Mouse (Mus musculus): Measurements from ENCODE around the gene Mpdu1. TPM values are rescaled to one million over a fixed set of nuclear protein-coding genes. Genes with fewer than 3 reads are reported as not detected.
"Not testable (repeated sequence)": the region's sequence is repeated elsewhere in the genome, so short reads cannot be mapped to it uniquely, and the experiment has no call there.

Gene Mpdu1
- polyA plus RNA-seq, 1 experiment from 2014 or later: 58.9 TPM

DNA sequence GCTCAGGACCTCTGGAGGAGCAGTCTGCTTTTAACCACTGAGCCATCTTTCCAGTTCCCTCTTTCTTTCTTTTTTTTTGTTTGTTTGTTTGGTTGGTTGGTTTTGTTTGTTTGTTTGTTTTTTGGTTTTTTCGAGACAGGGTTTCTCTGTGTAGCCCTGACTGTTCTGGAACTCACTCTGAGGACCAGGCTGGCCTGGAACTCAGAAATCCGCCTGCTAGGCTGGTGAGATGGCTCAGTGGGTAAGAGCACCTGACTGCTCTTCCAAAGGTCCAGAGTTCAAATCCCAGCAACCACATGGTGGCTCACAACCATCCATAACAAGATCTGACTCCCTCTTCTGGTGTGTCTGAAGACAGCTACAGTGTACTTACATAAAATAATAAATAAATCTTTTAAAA, 38.1 kb downstream of the Mpdu1 start:
- not testable (repeated sequence) for ATAC-seq (ENCODE audit: insufficient number of reproducible peaks, low FRiP score, low TSS enrichment, low read depth); H3K27ac ChIP-seq; H3K27me3 ChIP-seq; H3K36me3 ChIP-seq; H3K4me1 ChIP-seq; H3K4me3 ChIP-seq; H3K9ac ChIP-seq; H3K9me3 ChIP-seq; H3K4me2 ChIP-seq
- 90% methylated on average over 2 of the region's 2 CpGs for WGBS

DNA sequence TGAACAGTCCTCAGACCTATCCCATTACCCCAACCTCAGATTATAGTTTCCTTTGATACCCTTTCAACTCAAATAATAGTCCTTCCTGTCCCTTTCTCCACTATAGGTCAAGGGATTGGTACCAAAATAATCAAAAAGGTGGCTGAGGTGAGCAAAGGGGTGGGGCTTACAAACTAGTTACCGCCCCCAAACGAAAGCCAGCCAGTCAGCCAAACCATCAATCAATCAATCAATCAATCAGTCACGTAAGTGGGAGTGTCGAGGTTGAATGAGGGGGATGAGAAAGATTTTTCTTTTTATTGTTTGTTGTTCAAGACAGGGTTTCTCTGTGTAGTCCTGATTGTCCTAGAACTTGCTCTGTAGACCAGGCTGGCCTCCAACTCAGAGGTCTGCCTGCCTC, 39.4 kb downstream of the Mpdu1 start:
- H3K27me3 ChIP-seq: no peaks in the 10 kb centered on the region
- WGBS: 62% methylated on average over 4 of the region's 4 CpGs
- no peaks in the 10 kb centered on the region for H3K36me3 ChIP-seq
- peak overlapping the region; percentile 43; the same call in 1 of the 2 replicates for H3K9ac ChIP-seq
- peak overlapping the region; percentile 74; the same call in 1 of the 2 replicates for H3K4me2 ChIP-seq
- no peak for ATAC-seq (ENCODE audit: insufficient number of reproducible peaks, low FRiP score, low TSS enrichment, low read depth)
- no peaks in the 10 kb centered on the region for H3K9me3 ChIP-seq
- H3K4me1 ChIP-seq: peaks cover 8% of the 10 kb centered on the region
- peak overlapping the region; percentile 49 for H3K4me3 ChIP-seq
- no peak overlapping the region for H3K27ac ChIP-seq

DNA sequence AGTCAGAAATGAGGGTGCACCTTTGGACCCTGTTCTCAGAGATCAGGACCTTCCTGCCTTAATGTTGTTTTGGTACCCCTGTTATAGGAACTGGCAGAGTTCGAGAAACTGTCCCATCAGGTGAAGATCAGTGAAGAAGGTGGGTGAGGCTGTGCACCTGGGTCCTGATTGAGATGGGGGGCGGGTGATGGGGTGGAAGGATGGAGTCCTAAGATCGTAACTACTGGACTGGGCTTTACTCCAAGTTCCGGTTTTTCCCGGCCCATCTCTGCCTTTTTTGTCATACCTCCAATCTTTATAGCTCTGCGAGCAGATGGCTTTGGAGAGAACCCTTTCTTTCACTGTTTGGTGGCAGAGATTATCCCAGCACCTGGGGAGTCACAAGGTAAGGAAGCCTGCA, 40.0 kb downstream of the Mpdu1 start:
- Histone ChIP-seq H3K4me1 (peaks cover 8% of the 10 kb centered on the region), H3K36me3 (no peaks in the 10 kb centered on the region)

DNA sequence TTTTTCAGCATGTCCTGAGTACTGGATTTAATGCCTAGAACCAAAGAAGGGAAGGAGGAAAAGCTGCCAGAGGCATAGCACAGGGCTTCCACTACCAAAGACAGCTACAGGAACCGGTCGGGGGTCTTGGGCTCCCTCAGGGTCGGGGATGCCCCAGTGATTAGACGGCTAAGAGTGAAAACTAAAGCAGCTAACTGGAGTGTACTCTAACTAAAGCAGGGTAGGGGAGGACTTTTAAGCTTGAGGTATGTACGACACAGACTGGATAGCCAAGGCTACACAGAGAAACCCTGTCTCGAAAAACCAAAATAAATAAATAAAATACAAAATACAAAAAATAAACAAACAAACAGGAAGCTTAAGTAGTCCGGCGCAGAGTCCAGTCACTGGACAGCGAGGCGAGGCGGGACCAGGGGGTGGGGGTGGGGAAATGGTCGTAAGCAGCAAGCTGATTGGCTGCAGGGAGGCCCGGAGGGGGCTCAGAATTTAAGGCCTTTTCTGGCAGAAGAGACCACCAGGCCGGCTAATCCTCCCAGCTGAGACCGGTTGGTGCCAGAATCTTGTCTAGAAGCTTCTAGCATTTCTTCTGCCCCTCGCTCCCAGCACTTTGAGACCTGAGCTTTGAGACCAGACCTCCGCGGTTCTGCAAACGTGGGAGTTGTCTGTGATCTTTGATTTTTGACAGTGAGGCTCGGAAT, 40.7 kb downstream of the Mpdu1 start, which contains the start of gene Sat2:
TSS of gene Sat2 (plus strand) at position 454 of the 698 bp plus-strand sequence.
- peak; percentile 64 for ATAC-seq (ENCODE audit: insufficient number of reproducible peaks, low FRiP score, low TSS enrichment, low read depth)
- H3K36me3 ChIP-seq: no peaks in the 10 kb centered on the region
- WGBS: 2% methylated on average over 20 of the region's 20 CpGs
- peak within 1 kb of the TSS; percentile 49 for H3K4me3 ChIP-seq
- H3K4me1 ChIP-seq: peaks cover 8% of the 10 kb centered on the region
- H3K27me3 ChIP-seq: 0 out of 2 replicates have a peak, but pooled peaks cover 5% of the 10 kb centered on the region
- peak within 1 kb of the TSS; percentile 74 for H3K4me2 ChIP-seq
- H3K9ac ChIP-seq: peak within 1 kb of the TSS; percentile 43
- H3K9me3 ChIP-seq: no peaks in the 10 kb centered on the region
- H3K27ac ChIP-seq: peak within 1 kb of the TSS; percentile 55

More for the DNA sequence above, 40.0 kb downstream of the Mpdu1 start:
- 17% methylated on average over 6 of the region's 6 CpGs for WGBS
- Histone ChIP-seq H3K27ac (peak overlapping the region; percentile 55; the same call in 1 of the 2 replicates), H3K4me3 (peak overlapping the region; percentile 49), H3K27me3 (no peaks in the 10 kb centered on the region), H3K9me3 (no peaks in the 10 kb centered on the region), H3K9ac (peak overlapping the region; percentile 43), H3K4me2 (peak overlapping the region; percentile 74)
- no peak for ATAC-seq (ENCODE audit: insufficient number of reproducible peaks, low FRiP score, low TSS enrichment, low read depth)

DNA sequence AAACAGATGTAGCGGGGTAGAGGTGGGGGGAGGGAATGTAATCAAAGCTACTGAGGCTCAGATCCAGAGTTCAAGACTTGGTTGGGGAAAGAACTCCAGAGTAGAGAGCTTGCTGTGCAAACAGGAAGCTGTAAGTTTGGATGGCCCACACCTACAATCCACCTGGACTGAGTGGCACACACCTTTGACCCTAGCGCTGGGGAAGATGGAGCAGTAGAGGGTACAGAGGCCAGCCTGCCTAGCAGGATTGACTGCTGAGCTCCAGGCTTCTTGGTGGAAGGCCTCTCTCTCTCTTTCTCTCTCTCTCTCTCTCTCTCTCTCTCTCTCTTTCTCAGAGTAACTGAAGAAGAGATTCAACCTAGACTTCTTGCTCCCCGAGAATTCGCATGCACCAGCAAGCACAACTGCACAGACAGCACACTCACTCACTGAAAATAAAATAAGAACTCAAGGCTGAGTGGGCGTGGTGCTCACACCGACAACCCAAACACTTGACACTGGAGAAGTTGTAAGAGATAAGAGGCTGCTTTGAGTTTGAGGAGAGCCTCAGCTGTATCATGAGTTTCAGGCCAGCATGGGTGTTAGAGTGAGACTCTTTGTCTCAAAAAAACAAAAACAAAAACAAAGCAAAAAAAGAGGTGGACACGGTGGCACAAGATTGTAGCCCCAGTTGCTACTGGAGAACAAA, 41.9 kb downstream of the Mpdu1 start:
- H3K4me3 ChIP-seq: no peak overlapping the region
- peaks cover 8% of the 10 kb centered on the region for H3K4me1 ChIP-seq
- H3K9ac ChIP-seq: no peak overlapping the region
- no peak for ATAC-seq (ENCODE audit: insufficient number of reproducible peaks, low FRiP score, low TSS enrichment, low read depth)
- H3K9me3 ChIP-seq: no peaks in the 10 kb centered on the region
- 79% methylated on average over 7 of the region's 7 CpGs for WGBS
- H3K36me3 ChIP-seq: no peaks in the 10 kb centered on the region
- no peak overlapping the region for H3K27ac ChIP-seq
- H3K27me3 ChIP-seq: 0 out of 2 replicates have a peak, but pooled peaks cover 7% of the 10 kb centered on the region
- H3K4me2 ChIP-seq: no peak overlapping the region

DNA sequence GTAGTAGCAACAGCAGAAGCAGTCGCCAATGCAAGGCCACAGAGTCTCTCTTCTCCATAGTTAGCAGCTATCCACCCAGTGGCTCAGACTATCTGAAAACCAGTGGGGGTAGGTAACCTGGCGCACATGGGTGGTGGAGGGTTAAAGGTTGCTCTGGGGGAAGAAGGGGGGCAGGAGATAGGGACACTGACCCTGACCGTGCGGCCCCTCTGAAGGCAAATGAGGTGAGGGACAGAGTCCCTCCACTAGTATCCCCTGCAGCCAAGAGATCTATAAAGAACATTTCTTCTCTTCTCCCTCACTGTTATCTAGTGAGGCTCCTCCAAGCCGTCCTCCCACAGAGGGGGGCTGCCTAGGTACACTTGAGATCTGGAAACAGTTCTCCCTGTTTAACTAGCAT, 44.6 kb downstream of the Mpdu1 start, which contains the start of gene Shbg:
TSS of gene Shbg (minus strand) at position 101 of the 400 bp plus-strand sequence.
- ATAC-seq (ENCODE audit: insufficient number of reproducible peaks, low FRiP score, low TSS enrichment, low read depth): no peak
- Histone ChIP-seq H3K27ac (no peak within 1 kb of the TSS), H3K4me3 (no peak within 1 kb of the TSS), H3K9ac (no peak within 1 kb of the TSS), H3K36me3 (no peaks in the 10 kb centered on the region), H3K9me3 (no peaks in the 10 kb centered on the region), H3K27me3 (0 out of 2 replicates have a peak, but pooled peaks cover 7% of the 10 kb centered on the region), H3K4me2 (no peak within 1 kb of the TSS), H3K4me1 (peaks cover 11% of the 10 kb centered on the region)
- 69% methylated on average over 5 of the region's 5 CpGs for WGBS

DNA sequence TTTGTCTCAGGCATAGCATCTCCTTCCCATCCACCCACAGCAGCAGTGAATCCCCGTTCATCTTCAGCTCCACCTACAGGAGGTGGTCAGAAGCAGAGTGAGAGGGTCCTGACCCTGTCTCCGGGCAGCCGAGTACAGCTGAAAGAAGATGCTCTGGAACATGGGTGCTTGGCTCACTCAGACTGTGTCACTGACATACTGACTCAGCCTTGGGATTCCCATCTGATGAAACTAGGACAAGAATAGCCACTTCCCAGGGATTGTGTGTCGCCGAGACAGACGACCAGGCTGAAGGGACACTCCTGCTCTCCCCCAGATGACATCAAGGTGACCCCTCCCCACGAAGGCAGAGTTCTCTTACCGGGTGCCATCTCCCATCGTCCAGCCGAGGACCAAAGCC, 45.7 kb downstream of the Mpdu1 start:
- Histone ChIP-seq H3K9ac (no peak overlapping the region), H3K4me1 (peaks cover 5% of the 10 kb centered on the region; the same call in 1 of the 2 replicates)
- no peak for ATAC-seq (ENCODE audit: insufficient number of reproducible peaks, low FRiP score, low TSS enrichment, low read depth)

DNA sequence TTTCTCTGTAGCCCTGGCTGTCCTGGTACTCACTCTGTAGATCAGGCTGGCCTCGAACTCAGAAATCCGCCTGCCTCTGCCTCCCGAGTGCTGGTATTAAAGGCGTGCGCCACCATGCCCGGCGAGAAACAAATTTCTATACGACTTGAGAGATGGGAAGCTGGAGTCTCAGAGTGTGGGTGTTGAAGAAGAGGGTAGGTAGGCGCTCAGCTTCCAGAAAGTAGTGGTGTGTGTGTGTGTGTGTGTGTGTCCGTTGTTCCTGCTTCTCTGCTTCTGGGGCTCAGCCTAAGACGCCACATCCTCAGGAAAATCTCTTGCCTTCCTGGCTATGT, 48.2 kb downstream of the Mpdu1 start:
- ATAC-seq (ENCODE audit: insufficient number of reproducible peaks, low FRiP score, low TSS enrichment, low read depth); H3K9me3 ChIP-seq; H3K4me2 ChIP-seq; H3K27me3 ChIP-seq; H3K9ac ChIP-seq; H3K4me1 ChIP-seq; H3K27ac ChIP-seq; H3K4me3 ChIP-seq; H3K36me3 ChIP-seq: not testable (repeated sequence)
- WGBS: 51% methylated on average over 11 of the region's 11 CpGs

More for the DNA sequence above, 45.7 kb downstream of the Mpdu1 start:
- H3K36me3 ChIP-seq: no peaks in the 10 kb centered on the region
- WGBS: 53% methylated on average over 10 of the region's 10 CpGs
- no peaks in the 10 kb centered on the region for H3K9me3 ChIP-seq
- H3K4me3 ChIP-seq: no peak overlapping the region
- no peak overlapping the region for H3K4me2 ChIP-seq
- no peak overlapping the region for H3K27ac ChIP-seq
- 0 out of 2 replicates have a peak, but pooled peaks cover 7% of the 10 kb centered on the region for H3K27me3 ChIP-seq

DNA sequence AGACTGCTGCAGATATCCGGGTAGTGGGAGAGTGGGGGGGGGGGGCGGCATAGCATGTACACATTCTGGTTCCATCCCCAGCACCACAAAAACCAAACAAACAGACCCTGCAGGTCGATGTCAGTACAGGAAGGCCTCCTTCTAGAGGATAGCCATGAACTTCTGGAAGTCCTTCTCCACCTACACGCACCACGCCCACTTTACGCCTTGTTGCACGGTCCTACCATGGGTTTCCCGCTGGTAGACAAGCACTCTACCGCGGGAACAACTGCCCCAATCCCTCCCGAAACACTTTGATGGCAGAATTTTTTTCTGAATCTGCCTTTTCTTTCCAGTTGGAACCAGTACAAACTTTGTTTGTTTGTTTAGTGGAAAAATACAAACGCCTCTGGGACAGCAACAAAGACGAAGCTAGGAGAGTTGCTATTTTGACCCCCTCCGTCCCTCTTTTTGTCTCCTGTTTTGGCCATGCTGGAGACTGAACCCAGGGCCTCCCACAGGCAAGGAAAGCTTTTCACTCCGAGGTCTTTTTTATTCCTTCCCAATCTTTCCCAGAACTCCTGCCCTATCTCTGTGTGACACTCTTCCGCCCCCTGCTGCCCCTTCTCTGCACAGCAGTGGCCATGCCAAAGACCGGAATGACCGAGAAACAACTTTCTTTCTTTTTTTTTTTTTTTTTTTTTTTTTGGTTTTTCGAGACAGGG, 48.7 kb downstream of the Mpdu1 start:
- no peak overlapping the region for H3K27ac ChIP-seq
- H3K4me3 ChIP-seq: no peak overlapping the region
- no peak for ATAC-seq (ENCODE audit: insufficient number of reproducible peaks, low FRiP score, low TSS enrichment, low read depth)

DNA sequence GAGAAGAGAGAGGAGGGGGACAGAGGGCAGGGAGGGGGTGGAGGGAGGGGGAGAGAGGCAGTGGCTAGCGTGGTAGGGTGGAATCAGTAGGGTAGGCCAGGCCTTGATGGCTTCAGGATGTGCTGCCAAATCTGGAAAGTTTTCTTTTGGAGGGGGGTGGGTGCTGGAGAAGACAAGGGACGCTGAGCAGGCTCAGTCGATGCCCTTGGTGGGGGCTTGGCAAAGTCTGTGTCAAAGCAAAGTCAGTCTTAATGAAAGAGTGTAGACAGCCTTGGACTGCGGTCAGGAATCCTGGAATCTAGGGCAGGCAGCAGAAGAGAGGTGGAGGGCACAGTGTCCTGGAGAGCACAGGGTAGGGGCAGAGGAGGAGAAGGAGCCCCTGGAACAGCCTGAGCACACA, 51.5 kb downstream of the Mpdu1 start:
- H3K4me2 ChIP-seq: no peak overlapping the region
- no peak overlapping the region for H3K4me3 ChIP-seq
- H3K9me3 ChIP-seq: no peaks in the 10 kb centered on the region
- H3K9ac ChIP-seq: no peak overlapping the region
- ATAC-seq (ENCODE audit: insufficient number of reproducible peaks, low FRiP score, low TSS enrichment, low read depth): no peak
- 49% methylated on average over 4 of the region's 4 CpGs for WGBS
- no peaks in the 10 kb centered on the region for H3K36me3 ChIP-seq
- H3K27ac ChIP-seq: no peak overlapping the region
- H3K27me3 ChIP-seq: no peaks in the 10 kb centered on the region
- peaks cover 10% of the 10 kb centered on the region for H3K4me1 ChIP-seq

More for the DNA sequence above, 48.7 kb downstream of the Mpdu1 start:
- Histone ChIP-seq H3K36me3 (no peaks in the 10 kb centered on the region), H3K4me1 (peaks cover 5% of the 10 kb centered on the region; the same call in 1 of the 2 replicates), H3K4me2 (peak overlapping the region; percentile 6; the same call in 1 of the 2 replicates), H3K9ac (no peak overlapping the region), H3K9me3 (no peaks in the 10 kb centered on the region), H3K27me3 (0 out of 2 replicates have a peak, but pooled peaks cover 7% of the 10 kb centered on the region)
- WGBS: 14% methylated on average over 19 of the region's 19 CpGs

DNA sequence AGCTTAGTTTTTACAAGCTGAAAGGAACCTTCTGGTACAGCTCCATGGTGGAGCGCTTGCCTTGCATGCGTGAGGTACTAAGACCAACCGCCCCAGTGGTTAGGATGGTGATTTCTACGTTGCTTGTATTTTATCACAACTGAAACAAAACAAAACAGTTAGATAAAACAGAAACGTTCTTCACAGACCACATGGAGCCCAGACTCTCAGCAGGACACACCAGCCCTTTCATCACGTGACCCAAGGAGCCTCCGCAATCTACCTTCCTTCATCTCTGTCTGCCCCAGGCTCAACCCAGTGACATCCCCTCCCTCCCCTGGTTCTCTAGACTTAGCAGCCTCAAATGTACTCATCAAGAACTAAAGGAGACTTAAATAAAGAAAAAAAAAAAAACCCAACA, 53.0 kb downstream of the Mpdu1 start:
- H3K4me2 ChIP-seq: no peak overlapping the region
- H3K4me1 ChIP-seq: peaks cover 23% of the 10 kb centered on the region
- no peaks in the 10 kb centered on the region for H3K9me3 ChIP-seq
- H3K9ac ChIP-seq: no peak overlapping the region
- no peak overlapping the region for H3K27ac ChIP-seq
- ATAC-seq (ENCODE audit: insufficient number of reproducible peaks, low FRiP score, low TSS enrichment, low read depth): no peak
- H3K27me3 ChIP-seq: peaks cover 9% of the 10 kb centered on the region; the same call in 1 of the 2 replicates
- 61% methylated on average over 7 of the region's 7 CpGs for WGBS
- no peaks in the 10 kb centered on the region for H3K36me3 ChIP-seq
- no peak overlapping the region for H3K4me3 ChIP-seq
